Mouse (Mus musculus): ENCODE measurements around the gene Sinhcaf.
"Not testable (repeated sequence)": the region's sequence is repeated elsewhere in the genome, so short reads cannot be mapped to it uniquely, and the experiment has no call there.

The Sinhcaf gene

DNA sequence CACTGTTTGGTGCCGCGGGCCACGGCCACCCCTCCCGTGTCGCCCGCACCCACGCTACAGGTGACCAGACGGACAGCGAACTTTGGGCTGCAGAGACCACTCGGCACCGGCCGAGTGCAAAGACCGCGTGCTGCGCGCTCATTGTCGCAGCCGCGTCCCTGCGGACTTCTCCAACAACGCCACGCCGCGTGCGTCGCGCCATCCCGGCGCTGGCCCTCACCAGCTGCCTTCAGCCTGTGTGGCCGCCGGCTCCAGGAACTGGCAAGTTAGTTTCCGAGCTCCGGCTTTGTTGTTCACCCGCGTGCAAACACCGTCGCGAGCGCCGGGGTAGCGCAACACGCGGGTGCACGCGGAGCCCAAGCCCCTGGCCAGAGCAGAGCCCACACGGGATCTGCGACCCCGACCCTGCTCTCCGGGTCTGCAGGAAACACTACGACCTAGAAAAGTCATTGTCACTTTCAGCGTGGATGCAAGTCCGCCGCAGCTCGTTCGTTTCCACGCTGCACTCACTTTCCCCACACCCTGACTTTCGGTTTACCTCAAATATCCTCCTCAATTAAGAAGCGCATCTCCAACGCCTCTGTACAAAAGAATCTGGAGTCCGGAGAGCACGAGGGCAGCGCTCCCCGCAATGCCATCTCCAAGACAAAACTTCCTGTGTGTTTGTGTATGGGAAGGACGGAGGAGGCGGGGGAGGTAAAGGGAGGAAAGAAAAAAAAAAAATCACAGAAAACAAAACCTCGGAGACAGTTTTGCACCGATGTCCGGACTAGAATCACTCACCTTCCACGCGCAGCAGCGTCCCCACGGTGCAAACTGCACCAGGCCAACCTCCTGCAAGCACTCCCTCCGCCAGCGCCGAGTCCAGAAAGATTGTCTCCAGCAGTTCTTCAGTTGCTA lies 508 bp downstream of the Sinhcaf start:
- peak; percentile 76 for DNase-seq (ENCODE audit: low read depth, low spot score)

DNA sequence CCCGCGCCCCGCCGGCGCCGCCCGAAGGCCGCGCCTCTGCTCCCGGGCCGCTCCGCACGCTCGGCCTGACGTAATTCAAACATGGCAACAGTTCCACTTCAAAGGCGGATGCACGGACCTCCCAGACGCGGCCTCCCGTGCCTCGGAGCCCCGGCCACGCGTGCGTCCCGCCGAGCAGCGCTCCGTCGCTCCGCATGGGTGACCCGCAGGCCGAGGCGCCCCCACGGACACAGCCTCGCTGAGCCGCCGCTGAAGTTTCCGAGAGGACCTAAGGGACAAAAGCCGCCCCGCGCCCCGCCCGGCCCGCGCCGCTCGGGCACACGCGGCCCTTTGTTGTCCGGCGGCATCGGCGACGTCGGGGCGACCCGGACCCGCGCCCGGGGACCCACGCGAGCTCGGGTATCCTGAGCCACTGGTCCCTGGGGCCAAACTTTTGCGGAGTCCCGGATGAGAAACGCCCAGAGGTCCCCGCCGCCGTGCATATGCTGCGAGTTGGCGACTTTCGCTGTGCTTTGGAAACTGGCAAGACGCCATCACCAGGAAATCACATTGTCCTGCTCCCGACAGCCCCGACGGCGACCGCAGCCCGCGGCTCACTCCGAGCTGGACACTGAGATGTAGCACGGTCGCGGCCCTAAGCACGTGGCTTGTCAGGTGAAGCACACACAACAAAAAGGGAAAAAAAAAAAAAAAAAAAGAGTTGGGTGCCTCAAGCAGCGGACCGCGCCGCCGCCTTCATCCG lies 1.3 kb downstream of the Sinhcaf start:
- peak; percentile 85 for DNase-seq (ENCODE audit: low read depth, low spot score)

DNA sequence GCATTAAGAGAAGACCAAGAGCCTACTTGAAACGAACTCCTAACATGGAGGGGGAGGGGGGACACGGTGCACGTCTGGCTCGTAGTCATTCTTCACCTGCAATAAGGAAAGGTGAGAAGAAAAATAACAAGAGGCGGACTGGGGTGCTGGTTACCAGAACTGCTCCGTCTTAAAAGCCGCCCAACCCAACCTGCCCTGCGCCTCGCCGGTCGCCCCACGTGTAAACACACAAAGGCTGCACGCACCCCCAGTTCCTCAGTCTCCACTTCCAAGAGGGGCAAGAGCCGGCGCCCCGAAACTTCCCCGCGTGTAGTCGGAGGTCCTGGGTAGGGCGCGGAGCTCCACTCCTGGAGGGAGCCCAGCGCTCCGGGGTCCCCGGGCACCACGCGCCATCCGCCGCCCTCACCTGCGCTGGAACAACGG lies 1.9 kb downstream of the Sinhcaf start:
- DNase-seq (ENCODE audit: low read depth, low spot score): no peak

DNA sequence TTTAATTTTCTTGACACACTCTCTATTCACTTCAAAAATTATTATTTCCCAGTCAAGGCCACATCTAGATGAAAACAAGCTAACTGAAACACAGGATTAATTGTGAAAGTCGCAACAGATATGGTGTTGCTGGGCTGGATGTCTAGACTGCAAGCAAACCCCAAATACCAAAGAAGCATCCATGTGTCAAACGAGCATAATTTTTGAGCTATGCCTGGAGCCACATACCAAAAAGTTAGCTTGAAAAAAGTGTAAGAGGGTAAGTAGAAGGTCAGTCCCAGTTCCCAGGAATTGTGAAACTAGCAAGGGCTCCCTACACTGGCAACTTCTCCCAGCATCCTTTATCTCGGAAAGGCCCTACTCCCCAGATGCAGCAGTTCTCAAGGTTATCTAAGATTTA lies 2.6 kb downstream of the Sinhcaf start:
- DNase-seq (ENCODE audit: low read depth, low spot score): no peak

DNA sequence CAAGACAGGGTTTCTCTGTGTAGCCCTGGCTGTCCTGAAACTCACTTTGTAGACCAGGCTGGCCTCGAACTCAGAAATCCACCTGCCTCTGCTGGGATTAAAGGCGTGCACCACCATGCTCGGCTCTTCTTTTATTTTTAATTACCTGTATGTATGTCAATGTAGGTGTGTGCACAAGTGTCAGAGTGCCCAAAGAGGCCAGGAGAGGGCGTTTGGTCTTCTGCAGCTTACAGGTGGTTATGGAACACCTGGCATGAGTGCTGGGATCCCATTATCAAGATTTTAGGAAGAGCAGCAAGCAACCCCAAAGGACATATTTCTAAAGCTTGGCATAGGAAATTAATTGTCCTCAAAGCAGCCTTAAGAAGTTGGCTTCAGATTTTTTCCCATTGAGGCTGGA lies 3.9 kb downstream of the Sinhcaf start:
- peak; percentile 26 for DNase-seq (ENCODE audit: low read depth, low spot score)

DNA sequence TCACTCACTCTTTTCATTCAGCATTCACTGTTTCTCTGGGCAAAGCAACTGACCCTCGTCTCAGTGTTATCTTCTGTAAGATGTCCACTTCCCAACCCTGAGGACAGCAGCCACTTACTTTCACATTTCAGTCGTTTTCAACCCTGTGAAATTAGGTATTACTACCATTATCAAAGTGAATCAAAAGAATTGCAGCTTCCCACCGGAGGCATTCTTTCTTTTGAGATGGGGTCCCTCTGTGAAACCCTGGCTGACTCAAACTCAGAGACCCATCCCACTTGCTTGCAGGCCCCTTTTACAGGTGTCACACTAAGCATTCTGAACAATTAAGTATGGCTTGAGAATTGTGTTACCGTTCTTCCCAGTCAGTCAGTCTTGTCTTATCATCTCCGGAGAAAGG lies 4.4 kb downstream of the Sinhcaf start:
- DNase-seq (ENCODE audit: low read depth, low spot score): no peak

DNA sequence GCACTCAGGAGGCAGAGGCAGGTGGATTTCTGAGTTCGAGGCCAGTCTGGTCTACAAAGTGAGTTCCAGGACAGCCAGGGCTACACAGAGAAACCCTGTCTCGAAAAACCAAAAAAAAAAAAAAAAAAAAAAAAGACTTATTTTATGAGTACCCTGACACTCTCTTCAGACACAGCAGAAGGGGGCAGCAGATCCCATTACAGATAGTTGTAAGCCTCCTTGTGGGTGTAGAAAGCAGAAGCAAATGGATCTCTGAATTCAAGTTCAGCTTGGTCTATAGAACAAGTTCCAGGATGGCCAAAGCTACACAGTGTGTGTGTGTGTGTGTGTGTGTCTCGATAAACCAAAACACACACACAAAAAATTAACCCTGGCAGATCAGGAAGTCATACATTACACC lies 5.9 kb downstream of the Sinhcaf start:
- peak; percentile 38 for DNase-seq (ENCODE audit: low read depth, low spot score)

DNA sequence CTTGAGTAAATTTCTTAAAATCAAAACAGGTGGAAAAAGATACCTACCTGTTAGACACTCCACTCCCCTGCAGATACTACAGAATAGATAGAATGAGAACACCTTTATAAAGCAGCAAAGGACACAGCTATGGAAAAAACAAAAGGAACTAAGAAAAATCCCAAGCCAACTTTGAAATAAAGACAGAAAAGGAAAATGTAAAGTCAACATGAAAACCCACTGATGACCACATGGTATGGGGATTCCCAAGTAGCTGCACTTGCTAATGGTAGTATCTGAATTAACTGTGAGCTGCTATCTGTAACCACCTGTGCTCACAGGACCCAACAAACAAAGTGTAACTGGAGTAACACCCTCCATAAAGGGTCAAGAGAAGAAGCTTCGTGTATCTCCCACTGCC lies 8.6 kb downstream of the Sinhcaf start:
- no peak for DNase-seq (ENCODE audit: low read depth, low spot score)

DNA sequence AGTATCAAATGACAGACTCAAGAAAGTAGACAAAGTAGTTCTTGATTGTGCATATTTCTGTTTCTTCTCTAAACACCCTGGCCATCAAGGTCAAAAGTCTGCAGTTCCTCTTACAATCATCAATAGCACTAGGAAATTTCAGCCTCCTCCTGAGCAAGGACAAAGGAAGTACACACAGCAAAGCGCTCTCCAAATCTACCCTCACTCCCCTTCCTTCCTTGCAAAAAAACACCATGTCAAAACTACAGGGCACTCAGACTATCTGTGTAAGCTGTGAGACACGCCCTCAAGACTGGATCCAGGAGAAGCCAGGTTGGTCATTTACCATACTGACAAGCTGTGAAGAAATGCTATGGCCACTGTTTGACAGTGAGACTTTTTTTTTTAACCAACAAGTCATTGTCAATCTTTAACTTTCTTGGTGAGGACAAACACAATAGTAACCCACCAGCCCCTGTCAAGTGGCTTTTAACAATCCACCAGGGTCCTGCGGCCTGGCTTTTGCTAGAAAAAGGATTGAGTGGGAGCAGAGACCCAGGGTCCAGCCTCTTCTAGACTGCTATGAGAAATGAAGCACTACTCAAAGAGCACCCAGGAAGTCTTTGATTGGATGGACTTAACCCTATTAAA lies 11.2 kb downstream of the Sinhcaf start:
- no peak for DNase-seq (ENCODE audit: low read depth, low spot score)

DNA sequence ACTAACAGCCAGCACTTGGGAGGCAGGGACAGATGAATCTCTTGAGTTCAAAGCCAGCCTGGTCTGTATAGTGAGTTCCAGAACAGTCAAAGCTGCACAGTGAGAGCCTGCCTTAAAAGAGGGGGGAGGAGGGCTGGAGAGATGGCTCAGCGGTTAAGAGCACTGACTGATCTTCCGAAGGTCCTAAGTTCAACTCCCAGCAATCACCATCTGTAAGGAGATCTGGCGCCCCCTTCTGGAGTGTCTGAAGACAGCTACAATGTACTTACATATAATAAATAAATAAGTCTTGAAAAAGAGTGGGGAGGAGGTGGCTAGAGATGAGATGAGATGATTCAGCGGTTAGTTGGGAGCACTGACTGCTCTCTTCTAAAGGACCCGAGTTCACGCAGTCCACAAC lies 15.0 kb downstream of the Sinhcaf start:
- peak; percentile 30 for DNase-seq (ENCODE audit: low read depth, low spot score)

DNA sequence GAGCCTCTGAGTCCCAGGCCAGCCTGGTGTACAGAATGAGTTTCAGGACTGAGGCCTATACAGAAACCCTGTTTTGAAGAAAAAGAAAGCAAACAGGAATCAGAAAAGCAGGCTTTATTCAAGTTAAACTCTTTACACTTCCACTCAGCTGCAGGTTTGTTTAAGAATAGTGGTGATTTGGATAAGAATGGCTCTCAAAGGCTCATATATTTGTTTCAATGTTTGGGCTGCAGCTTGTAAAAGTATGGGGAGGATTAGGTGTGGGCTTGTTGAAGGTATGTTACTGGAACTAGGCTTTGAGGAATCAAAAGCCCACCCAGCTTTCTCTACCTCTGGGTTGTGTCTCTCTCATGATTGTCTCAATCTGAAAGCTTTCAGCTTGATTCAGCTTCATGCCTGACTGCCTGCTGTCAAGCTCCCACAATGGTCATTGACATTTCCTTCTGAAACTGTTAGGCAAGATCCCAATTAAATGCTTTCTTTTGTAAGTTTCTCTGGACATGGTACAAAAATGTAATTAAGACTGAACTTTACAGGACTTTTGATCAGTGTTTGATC lies 27.3 kb downstream of the Sinhcaf start:
- no peak for DNase-seq (ENCODE audit: low read depth, low spot score)

DNA sequence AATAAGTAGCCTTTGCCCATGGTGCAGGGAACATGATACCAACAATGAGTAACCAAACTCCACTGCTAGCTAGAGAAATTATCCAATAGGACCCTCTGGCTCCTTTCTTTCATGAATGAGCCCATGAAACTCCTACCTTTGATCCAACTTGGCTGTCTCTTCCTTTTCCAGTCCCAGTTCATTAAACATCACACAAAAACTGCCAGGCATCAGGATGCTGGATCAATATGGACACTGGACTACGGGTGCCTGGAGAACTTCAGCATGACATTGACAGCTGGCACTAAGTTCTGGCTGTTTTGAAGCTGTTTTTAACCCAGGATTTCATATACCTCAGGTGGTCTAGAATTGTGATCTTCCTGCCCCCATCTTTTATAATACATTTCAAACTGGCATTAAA lies 28.6 kb downstream of the Sinhcaf start:
- DNase-seq (ENCODE audit: low read depth, low spot score): no peak

DNA sequence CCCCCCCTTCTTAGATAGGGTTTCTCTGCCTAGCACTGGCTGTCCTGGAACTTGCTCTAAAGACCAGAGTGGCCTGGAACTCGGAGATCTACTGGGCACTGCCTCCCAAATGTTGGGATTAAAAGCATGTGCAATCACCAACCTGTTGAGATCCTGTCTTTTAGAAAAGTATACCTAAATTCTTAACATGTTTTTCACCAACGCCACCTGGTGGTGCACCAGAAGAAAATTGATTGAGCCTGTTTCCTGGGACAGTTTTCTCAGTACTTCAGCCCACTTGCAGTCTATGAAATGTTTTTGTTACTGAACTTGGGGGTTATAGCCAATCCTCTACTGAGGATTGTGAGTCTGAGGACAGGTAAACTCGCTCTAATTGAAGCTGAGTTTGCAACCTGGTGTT lies 29.4 kb downstream of the Sinhcaf start:
- peak; percentile 34 for DNase-seq (ENCODE audit: low read depth, low spot score)

DNA sequence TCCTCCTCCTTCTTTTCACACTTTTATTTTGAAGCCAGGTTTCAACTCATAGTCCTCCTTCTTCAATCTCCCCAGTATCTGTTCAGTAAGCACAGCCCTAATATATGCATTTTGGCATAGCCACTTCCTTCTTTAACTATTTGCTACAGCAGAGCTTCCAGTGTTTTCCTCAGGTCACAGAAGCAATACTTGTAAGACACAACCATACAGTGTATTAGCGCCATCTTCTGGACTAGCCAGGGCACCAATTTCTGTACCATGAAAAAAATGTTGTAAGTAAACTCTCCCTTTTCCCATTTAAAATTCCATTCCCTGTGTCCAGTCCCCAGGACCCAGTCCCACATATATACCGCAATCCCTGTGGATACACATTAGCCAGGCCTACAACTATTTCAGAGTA lies 32.3 kb downstream of the Sinhcaf start:
- DNase-seq (ENCODE audit: low read depth, low spot score): peak; percentile 54

DNA sequence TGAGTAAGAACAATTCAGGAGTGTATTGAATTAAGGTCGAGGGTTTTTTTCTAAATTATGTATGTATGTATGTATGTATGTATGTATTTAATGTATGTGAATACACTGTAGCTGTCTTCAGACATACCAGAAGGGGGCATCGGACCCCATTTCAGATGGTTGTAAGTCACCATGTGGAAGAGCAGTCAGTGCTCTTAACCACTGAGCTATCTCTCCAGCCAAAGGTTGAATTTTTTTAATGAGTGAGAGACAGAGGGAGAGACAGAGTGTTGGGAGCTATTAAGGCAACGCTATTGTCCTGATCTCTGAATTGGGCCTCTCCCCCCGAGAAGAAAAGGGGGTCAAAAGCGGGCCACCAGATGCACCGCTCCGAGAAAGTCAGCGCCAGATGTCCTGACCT lies 34.4 kb downstream of the Sinhcaf start:
- DNase-seq (ENCODE audit: low read depth, low spot score): not testable (repeated sequence)

DNA sequence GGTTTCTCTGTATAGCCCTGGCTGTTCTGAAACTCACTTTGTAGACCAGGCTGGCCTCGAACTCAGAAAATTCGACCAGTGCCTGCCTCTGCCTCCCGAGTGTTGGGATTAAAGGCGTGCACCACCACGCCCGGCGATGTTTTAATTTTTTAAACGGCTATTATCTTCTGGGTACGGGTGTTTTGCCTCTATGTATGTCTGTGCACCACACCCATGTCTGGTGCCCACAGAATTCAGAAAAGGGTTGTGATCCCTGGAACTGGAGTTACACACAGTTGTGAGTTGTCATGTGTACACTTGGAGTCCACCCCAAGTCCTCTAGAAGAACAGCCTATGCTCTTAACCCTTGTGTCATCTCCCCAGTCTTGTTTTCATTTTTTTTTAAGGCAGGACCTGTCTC lies 39.3 kb downstream of the Sinhcaf start:
- no peak for DNase-seq (ENCODE audit: low read depth, low spot score)

DNA sequence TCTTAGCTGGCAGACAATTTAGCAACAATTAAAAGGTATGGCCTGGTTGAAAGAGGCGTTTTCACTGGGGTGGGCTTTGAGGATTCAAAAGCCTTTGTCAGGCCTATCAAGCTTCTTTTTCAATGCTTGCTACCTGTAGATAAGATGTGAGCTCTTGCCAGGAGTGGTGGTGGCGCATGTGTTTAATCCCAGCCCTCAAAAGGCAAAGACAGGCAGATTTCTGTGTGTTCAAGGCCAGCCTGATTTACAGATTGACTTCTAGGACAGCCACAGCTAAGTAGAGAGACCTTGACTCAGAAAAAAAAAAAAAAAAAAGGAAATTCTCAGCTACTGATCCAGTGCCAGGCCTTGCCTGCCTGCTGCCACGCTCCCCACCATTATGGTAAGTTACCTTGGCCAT lies 43.5 kb downstream of the Sinhcaf start:
- DNase-seq (ENCODE audit: low read depth, low spot score): no peak

DNA sequence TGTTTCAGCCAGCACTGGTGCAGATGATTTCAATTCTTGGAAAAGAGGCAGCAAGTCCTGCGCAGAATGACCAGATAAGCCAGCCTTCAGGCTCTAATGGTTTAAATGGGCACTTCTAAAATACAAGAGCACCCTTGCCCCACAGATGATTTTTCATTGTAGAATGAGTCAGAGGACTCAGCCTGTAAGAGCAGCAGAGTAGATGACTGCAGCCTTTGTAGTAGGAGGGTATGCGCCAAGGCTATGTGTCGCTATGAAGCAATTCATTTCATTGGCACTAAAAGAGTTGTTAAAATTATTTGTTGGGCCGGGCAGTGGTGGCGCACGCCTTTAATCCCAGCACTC lies 49.8 kb downstream of the Sinhcaf start:
- DNase-seq (ENCODE audit: low read depth, low spot score): no peak

DNA sequence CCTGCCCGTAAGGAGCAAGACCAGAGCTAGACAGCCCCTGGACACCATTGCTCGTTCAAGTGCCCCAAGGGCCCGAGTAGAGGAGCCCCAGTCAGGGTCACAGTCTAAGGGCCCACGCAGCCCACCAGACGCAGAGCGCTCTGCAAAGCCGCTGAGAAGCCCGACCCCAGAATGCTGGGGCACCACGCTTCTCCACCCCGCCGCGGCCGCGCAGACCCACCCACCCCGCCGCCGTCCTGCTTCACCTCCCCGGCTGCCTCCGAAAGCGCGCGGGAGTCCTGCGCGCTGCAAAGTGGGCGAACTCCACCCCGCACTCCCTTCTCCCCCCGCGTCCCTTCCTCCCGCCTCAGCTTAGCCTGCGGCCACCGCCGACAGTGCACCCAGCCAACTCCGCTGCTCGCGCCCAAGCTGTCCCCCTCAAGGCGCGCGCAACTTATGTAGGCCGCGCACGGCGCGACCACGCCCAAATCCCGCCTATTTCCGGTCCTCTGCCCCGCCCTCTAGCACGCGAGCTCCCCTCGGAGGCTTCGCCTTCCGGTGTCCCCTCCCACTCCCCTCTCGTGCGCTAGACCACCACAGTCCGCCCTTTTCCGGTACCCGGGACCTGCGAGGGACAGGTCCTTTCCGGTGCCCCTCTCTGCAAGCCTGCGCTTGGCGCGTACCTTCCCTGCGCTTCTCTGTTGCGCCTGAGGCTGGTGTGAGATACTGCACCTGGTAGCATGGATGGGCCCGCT lies 50.3 kb downstream of the Sinhcaf start, which contains the start of gene Caprin2:
Gene Caprin2, minus strand, starts transcription at position 465 of the 734 bp plus-strand sequence.
- peak; percentile 94 for DNase-seq (ENCODE audit: low read depth, low spot score)

DNA sequence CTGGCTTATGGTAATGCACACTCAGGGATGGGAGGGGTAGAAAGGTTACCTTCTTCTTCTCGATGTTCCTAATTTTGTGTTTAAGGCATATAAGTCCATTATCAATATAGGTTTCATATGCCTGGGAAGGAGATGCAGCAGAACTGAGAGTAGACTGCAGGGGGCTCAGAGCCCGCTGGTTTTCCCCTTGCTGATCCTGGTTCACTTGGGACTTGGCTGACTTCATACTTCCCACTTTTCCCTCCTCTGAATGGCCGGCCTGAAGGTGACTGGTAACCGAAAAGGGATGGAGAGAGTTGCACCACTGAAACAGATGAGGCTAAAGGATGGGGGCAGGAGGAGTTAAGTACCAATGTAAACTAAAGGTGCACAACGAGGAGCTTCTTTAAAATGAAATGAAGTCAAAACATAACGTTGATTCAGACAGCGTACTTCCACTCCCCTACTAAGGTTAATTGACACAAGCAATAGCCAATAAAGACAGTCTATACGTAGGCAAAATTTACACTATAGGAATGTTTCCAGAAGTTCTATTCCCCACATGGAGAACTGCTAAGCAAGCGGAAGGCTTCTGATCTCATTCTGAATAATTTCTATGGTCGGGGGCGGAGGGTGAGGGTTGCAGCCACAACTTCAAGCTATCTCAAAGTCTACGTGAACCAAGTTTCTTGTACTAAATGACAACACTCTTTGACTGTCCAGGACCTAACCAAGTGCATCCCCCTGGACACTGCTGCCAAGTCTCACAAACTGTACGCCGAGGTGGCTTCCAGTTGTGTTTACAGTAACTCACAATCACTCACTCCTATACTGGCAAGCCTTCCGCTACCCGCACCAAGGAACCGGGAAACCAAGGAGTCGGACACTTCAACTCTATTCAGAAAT lies 51.1 kb downstream of the Sinhcaf start:
- peak; percentile 34 for DNase-seq (ENCODE audit: low read depth, low spot score)
